Mouse (Mus musculus): ENCODE results near the gene Gm5129. TPM values are rescaled to one million over a fixed set of nuclear protein-coding genes. Genes with fewer than 3 reads are reported as not detected.
"Not testable (repeated sequence)": the region's sequence is repeated elsewhere in the genome, so short reads cannot be mapped to it uniquely, and the experiment has no call there.

Gene Gm5129
- polyA plus RNA-seq, 1 experiment from 2014 or later, result not detected

- not testable (repeated sequence) for DNase-seq (ENCODE audit: low spot score)
Measured at GRCm38 (mm10) chr5:29726070-29726469, 9.7 kb downstream of the Gm5129 start.

GRCm38 (mm10) chr5:29725369-29725768 lies 10.4 kb downstream of the Gm5129 start:
- no peak for DNase-seq (ENCODE audit: low spot score)

DNA sequence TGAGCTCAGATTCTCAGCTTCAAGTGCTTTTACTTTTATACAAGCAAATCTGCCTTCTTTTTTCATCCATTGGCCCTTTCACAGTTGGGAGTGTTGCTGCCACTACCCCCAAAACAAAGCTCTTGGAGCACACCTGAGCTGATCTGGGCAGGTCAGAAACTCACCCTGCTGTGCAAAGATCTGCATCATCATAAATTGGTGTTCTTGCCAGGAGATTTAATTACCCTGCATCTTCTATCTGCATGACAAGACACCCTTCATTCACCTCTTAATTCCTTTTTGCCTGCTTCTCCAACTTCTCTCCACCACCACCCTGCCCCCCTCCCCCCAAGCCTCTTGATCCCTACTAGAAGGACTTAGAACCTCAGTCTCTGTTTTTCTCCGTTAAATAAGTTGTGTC lies 14.6 kb downstream of the Gm5129 start:
- DNase-seq (ENCODE audit: low spot score), result no peak

DNA sequence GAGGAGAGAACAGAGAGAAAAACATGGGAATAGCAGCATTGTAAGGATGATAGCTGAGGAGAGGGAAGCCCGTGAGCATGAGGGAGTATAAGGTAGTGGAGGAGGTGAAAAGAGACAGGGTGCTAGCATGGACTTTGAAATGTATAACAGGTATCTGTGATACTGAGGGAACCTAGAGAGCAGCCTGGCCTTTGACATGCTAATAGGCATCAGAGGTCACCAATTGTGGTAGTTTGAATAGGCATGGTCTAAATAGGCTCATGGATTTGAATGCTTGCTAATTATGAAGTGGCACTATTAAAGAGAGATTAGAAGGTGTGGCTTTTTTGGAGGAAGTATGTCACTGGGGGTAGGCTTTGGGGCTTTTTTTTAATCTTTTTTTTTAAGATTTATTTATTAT lies 22.8 kb downstream of the Gm5129 start:
- DNase-seq (ENCODE audit: low spot score), result no peak

- no peak for DNase-seq (ENCODE audit: low spot score)
Measured at GRCm38 (mm10) chr5:29711631-29712030, 24.1 kb downstream of the Gm5129 start.

DNA sequence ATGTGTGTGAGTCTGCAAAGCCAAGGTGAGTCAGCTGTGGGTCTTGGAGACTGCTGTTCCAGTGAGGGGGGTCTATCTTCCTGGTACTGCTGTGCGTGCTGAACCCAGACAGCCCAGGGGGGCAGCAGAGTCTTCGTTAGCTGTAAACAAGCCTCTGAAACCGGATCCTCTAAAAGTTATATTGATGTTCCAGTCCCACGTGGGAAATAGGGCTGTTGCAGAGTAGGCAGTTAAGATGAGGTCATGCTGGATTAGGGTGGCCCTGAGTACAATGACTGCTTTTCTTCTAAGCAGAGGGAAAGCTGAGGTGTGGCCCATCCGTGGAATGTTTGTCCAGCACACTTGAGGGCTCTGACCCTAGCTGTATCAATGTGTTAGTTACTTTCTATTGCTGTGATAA lies 27.5 kb downstream of the Gm5129 start:
- no peak for DNase-seq (ENCODE audit: low spot score)

DNA sequence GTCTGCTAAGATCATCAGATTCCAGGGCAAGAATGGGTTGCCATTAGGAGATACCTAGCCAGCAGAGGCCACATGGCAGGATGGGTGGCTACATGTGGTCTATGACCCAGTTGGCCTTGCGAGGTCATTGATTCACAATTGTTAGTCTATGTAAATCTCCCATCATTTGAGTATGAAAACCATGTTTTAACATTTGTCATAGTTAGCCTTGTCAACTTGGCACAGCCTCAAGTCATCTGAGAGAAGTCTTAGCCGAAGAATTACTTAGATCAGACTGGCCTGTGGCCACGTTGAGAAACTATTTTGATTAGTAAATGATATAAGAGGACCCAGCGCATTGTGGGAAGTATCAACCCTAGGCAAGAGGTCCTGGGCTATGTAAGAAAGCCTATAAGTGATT lies 28.5 kb downstream of the Gm5129 start:
- DNase-seq (ENCODE audit: low spot score), result no peak

DNA sequence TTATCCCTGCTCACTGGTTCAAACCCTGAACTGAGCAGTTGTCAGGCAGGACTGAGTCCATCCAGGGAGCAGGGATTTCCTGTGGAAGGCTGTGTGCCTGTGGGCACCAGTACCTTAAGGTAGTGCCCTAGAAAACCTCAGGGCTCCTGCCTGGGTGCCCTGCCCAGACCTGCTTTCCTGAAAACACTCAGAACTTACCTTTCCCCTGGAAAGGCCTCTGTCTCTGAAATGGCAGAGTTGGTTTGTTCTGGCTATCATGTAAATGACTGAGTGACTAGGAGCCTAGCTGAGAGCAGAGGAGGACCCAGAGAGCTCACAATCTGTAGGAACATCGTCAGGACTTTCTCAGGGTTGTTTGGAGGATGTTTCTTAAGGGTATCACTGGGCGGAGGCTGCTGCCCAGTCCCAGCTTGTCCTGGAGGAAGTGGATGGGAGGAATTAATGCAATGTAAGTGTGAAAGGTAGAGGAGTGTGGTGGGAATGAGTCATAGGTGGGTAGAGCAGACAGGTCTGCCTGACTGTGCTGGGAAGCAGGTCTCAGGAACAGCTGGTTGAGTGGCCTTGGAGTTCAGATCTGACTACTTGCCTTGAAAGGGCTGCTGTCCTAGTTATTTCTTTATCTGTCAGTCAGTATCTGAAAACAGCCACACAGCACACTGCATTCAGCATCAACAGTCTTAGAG lies 36.1 kb downstream of the Gm5129 start:
- no peak for DNase-seq (ENCODE audit: low spot score)

- DNase-seq (ENCODE audit: low spot score), result no peak
Measured at GRCm38 (mm10) chr5:29698493-29698892, 37.2 kb downstream of the Gm5129 start.

- no peak for DNase-seq (ENCODE audit: low spot score)
Measured at GRCm38 (mm10) chr5:29688352-29688751, 47.4 kb downstream of the Gm5129 start.

DNA sequence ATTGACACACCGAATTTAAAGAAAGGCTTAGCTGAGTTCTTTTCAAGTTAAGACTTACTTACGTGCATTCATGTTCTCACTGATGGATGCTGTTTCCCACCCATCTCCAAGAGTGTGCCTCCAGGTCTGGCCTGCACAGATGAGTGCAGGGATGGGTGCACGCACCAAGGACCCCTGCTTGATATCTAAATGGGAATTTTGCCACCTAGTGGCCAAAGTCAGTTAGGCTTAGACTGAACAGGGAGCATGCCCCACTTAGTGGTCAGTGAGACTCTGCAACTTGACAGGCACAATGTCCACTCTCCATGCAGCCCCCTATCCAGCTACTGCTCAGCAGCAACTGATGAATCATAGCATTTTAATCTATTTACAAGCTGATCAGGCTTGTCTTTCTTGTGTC lies 48.1 kb downstream of the Gm5129 start:
- DNase-seq (ENCODE audit: low spot score), result peak; percentile 56

Other genes starting within 250 kb of the Gm5129 start
- gene Ube3c, start 166.7 kb downstream of the Gm5129 start, polyA plus RNA-seq (2015; fragmentation: Nextera tagmentation; extraction: Ambion mirVana), result 17.2 and 20.5 TPM in 2 replicates
- 179 and 189 TPM in 2 replicates for gene Dnajb6, start 248 bp downstream of the Gm5129 start, polyA plus RNA-seq (2015; fragmentation: Nextera tagmentation; extraction: Ambion mirVana)